Mouse (Mus musculus): ENCODE results near the gene Taf8.
"Not testable (repeated sequence)": the region's sequence is repeated elsewhere in the genome, so short reads cannot be mapped to it uniquely, and the experiment has no call there.

Taf8 gene

GRCm38 (mm10) chr17:47516232-47516631, 14.1 kb upstream of the Taf8 start:
- DNase-seq (ENCODE audit: low spot score), result no peak

DNA sequence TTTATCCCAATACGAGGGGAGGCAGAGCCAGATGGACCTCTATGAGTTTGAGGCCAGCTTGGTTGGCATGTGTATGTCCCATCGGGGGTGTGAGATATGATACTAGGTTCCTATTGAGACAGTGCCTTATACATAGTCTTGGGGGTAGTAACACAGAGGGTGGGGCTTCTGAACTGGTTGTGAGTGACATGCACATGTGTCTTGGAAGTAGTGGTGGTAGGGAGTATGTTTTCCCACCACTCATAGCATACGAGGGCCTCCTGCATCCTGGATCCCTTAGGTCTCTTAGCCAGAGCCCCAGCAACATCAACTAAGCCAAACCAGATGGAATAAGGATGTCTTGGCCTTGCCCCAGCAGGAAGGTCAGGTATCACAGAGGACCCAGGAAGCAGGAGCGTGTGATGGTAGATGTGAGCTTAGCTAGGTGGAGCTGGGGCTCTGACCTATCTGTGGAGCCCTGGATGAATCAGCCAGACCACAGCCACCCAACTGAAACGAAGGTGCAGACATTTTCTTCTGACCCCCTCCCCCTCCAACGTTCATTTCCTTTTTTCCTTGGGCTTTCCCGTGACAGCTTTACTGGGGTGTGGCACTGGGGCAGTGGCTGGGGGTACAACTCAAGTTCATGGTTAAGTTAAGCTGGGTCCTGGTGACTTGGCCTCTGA, 13.2 kb upstream of the Taf8 start:
- no peak for DNase-seq (ENCODE audit: low spot score)

- no peak for DNase-seq (ENCODE audit: low spot score)
These were observed 11.1 kb upstream of the Taf8 start for GRCm38 (mm10) chr17:47512956-47513775.

DNA sequence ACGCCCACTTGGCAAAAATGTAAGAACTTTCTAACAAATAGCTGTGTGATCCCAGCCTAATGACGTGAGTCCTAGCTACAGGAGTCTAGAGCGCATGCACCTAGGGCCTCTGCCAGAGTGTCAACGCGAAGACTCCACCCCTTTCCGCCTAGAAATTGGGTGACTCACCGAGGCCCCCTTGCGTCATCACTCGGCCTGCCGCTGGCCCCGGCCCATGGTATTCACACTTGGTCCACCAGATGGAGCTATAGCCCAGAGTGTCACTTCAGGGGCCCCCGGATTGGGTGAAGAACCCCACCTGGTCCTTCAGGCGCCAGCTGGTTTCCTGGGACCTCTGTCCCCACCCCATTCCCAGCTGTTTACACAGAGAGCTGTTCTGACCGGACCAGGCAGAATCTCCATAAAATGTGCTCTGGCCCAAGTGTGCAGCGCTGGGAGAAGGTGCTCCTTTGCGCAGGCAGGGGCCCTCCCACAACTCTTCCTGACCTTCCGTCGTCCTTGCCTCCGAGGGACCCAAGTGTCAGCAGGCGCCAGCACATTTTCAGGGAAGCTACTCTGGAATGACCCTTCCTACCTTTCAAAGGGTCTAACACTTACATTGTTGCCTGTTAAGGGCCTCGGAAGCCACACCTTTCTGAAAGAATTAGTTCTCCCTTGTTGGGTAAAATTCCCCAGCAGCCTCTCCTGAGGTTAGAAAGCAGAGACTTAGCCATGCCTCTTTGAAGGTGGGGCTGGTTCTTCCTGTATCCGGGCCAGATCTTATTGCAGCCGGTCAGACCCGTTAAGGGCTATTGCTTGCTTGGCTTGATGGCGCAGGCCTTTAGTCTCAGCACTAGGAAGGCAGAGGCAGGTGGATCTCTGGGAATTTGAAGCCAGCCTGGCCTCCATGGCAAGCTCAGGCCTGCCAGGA, 9.3 kb upstream of the Taf8 start:
- DNase-seq (ENCODE audit: low spot score), result peak; percentile 96

- DNase-seq (ENCODE audit: low spot score), result no peak
These were observed 7.1 kb upstream of the Taf8 start for GRCm38 (mm10) chr17:47509031-47509705.

- DNase-seq (ENCODE audit: low spot score), result peak; percentile 80
These were observed 6.0 kb upstream of the Taf8 start for GRCm38 (mm10) chr17:47508012-47508608.

DNA sequence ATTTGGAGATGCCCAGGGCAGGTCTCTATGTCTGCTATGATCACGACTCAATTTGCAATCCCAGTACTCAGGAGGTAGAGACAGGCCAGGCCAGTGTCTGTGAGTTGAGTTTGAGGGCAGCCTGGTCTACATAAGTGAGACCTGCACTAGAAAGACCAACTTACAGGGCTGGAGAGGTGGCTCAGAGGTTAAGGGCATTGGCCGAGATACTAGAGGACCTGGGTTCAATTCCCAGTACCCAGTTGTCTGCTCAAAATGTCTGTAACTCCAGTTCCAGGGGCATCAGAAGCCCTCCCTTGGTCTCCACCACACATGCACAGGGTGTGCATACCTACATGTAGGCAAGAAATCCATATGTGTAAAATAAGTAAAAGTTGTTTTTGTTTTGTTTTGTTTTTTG, 5.4 kb upstream of the Taf8 start:
- no peak for DNase-seq (ENCODE audit: low spot score)

DNA sequence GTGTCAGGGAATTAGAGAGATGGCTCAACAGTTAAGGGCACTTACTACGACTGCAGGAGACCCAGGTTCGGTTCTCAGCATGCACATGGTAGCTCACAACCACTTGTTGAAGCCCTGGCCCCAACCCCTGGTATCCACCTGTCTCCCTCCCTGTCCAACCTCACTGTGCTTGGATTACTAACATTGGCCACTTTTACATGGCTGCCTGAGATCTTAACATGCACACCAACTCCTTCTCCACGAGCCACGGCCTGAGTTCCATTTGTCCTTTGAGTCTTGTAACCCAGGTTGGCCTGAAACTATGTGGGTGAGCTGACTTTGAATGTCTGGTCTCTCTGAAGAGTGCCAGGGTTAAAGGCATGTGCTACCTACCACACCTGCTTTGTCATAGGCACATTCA, 4.6 kb upstream of the Taf8 start:
- no peak for DNase-seq (ENCODE audit: low spot score)

DNA sequence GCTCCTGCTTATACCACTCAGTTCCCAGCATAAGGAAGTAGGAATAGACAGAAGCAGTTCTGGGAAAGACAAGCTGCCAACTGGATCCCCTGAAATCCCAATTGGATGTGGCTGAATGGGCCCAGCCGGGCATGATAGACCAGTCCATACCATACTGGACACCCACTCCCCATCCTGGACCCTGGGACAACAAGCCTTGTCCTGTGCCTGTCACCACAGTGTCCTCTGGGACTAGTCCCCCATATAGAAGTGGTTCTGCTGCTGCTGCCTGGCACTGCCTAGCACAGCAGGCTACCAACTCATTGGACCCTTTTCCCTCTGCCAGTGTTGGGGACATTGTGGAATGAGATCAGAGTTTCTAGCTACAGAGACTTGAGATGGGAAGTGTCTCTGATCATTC, 4.0 kb upstream of the Taf8 start:
- DNase-seq (ENCODE audit: low spot score), result no peak

- no peak for DNase-seq (ENCODE audit: low spot score)
These were observed 3.5 kb upstream of the Taf8 start for GRCm38 (mm10) chr17:47505566-47505965.

- peak; percentile 71 for DNase-seq (ENCODE audit: low spot score)
These were observed 2.9 kb upstream of the Taf8 start, which contains the start of gene Ccnd3 for GRCm38 (mm10) chr17:47504941-47505346. Ccnd3 (plus strand) TSS chr17:47505051.

- DNase-seq (ENCODE audit: low spot score), result no peak
These were observed 2.1 kb upstream of the Taf8 start for GRCm38 (mm10) chr17:47504228-47504627.

DNA sequence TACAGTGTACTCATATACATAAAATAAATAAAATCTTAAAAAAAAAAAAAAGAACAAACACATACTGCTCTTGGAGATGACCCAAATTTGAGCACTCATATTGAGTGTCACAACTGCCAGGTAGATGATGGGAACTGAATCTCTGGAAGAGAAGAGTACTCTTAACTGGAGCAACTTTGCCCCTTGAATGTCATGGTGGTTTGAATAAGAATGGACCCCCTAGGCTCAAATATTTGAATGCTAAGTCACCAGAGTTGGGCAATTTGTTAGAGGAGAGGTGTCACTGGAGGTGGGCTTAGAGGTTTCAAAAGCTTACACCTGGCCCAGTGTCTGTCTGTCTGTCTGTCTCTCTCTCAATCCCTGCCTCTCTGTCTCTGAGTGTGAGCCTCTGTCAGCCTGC, 1.6 kb upstream of the Taf8 start:
- DNase-seq (ENCODE audit: low spot score), result no peak

- DNase-seq (ENCODE audit: low spot score), result not testable (repeated sequence)
These were observed 584 bp upstream of the Taf8 start for GRCm38 (mm10) chr17:47502707-47503045.

DNA sequence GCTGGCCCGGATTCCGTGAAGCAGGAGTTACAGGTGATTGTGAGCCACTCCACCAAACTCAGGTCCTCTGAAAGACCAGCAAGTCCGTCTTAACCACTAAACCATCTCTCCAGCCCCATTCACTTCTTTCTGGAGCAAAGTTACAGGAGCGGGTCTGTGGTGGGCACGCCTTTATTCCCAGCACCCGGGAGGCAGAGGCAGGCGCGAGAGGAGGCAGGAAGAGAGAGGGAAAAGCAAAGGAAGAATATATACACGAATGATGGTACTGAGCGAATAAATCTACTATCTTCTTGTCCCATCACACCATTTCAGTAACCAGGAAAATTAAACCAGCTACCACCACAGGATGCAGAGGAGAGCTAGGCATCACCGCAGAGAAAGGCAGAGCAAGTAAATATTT, 561 bp downstream of the Taf8 start:
- DNase-seq (ENCODE audit: low spot score), result no peak

- no peak for DNase-seq (ENCODE audit: low spot score)
These were observed 8.0 kb downstream of the Taf8 start for GRCm38 (mm10) chr17:47494132-47494531.

DNA sequence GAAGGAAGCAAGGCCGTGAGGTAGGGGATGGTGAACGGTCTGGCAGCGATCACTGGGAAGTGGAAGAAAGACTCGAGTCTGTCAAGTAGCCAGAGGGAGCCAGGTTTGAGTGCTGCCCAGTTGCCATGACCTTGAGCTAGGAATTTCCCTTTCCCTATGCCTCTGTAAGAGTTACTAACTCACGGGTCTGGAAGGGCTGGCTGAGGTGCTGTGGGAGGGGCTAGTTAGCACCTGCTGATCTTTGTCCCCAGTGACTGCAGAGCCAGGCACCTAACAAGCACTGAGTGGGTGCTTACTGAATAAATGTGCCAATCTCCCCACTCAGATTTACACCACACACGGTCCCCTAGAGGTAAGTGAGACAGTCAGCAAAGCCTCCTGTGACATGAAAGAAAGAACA, 8.4 kb downstream of the Taf8 start:
- DNase-seq (ENCODE audit: low spot score), result no peak

- DNase-seq (ENCODE audit: low spot score), result no peak
These were observed 9.4 kb downstream of the Taf8 start for GRCm38 (mm10) chr17:47492731-47493130.

- no peak for DNase-seq (ENCODE audit: low spot score)
These were observed 11.3 kb downstream of the Taf8 start for GRCm38 (mm10) chr17:47490791-47491190.

DNA sequence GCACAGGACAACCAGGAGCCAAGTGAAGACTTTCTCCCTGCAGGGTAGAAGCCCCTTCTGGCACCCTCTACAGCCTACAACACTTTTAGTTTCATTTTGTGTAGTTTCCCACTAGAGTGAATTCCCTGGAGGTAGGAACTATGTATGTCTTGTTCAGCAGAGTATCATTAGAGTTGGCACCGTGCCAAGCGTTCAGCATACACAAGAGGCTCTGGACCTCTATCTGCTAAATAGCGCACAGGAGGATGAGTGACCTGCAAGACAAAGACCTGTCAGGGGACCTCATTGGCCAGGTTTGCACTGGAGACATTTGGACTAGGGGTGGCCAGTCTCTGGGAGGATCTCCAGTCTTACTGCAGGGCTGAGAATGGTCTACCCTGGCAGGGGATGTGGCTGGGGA, 16.3 kb downstream of the Taf8 start:
- no peak for DNase-seq (ENCODE audit: low spot score)

DNA sequence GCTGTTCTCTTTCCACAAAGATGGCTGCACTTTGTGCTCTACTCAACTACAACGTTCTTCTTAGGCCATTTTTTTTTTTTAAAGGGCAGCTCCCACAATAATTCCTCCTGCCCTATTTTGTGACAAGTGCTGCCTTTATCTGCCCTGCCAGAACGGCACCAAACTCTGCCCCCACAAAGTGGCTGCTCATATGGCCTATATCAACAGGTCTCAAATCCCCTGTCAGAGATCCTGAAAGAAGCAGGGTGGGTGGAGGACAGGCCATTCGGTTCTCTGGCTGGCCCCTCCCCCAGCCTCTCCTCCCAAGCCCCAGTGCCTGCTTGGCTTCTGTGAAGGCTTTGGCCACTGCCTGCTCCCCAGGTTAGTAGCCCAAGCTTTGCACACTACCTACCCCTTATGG, 17.1 kb downstream of the Taf8 start:
- no peak for DNase-seq (ENCODE audit: low spot score)

Measured in yolk sac, embryonic 10.5 days (tissue).